In the genomic region with DNA sequence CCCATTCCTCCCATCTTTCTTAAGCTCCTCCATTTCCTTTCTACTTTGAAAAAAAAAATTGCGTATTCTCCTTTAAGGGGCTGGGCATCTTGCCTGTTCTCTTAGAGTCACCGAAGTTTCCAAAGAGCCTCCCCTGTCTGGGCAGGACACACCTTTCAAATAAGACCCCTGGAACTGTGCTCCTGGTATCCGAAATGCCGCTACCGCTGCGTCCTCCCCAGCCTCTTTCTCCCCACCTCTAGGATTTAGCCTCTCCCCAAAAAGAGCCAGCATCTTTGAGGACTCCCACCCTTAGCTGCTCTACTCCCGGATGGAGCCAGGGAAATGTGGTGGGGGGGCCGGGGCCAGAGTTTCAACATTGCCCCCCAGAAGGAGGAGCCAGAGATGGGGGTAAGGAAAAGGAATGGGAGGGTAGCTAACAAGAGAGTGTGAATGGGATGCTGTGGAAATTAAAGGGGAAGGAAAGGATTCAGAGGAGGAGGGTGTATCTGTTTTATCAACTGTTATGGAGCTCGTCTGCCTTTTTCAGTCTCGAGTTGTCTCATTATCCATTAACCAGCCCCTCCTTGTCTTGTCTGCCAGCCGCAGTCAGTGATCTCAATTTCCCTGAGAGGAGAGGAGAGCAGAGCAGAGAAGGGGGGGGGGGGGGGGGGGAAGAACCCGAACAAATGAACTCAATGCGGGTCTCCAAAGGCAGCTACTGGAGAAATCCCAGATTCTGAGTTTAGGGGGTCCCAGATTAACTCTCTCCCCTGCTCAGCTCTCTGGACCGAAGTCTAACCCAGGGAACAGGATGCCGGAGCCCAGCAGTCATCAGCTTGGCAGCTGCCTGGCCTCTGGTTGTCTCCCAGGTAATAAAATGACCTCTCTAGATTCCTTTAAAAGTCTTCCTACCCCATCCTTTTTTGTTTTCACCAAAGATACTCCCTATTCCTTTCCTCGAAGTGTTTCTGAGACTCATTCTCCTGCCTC, we compare ENCODE assay signal across 7 mouse cellular contexts. TPM values are rescaled to one million over a fixed set of nuclear protein-coding genes. Genes with fewer than 3 reads are reported as not detected.
A peak's percentile ranks its signal among the peaks of the same experiment; 100 is the strongest.
DNase-seq lines count a peak whose midpoint lies in the region; ATAC-seq and TF ChIP-seq lines count a peak whose summit lies in the region.

Gene Mtmr11 (plus strand): TSS at position 136 of the 972 bp plus-strand sequence.

- DNase-seq in CH12.LX (ENCODE audit: extremely low read depth) (no peak), NIH3T3 (ENCODE audit: low read depth) (peak; percentile 85)
- DNase-seq in limb, embryonic 14.5 days (ENCODE audit: low spot score), result peak; percentile 71
- peak; percentile 21 for DNase-seq in retina, embryonic 14.5 days (ENCODE audit: low spot score)
- DNase-seq in layer of hippocampus, postnatal 14 days (ENCODE audit: low spot score in 2 of 2), result no peak

- TF ChIP-seq POLR2A in CH12.LX (IDR thresholded peaks at IDR 0.05; ENCODE audit: low read depth, low read length), result no peak
- peak; percentile 69 for TF ChIP-seq POLR2A in embryonic fibroblast, embryonic 13.5 days (IDR thresholded peaks at IDR 0.05; ENCODE audit: low read depth, low read length)
- no peak for TF ChIP-seq POLR2A in limb, embryonic 14.5 days (IDR thresholded peaks at IDR 0.05; ENCODE audit: borderline replicate concordance, extremely low read depth, insufficient read depth, insufficient read length)

- peak within 1 kb of the TSS in 1 of 3 experiments; percentile 17 for H3K4me3 ChIP-seq in CH12.LX (replicated peaks in 1 of 3; ENCODE audit: low read depth in 2 of 3, low read length in 2 of 3, poor library complexity in 1 of 3)
- peak within 1 kb of the TSS; percentile 70 for H3K4me3 ChIP-seq in embryonic fibroblast, embryonic 13.5 days (ENCODE audit: insufficient read depth, low read length)
- H3K4me3 ChIP-seq in hindbrain, embryonic 13.5 days, result peak within 1 kb of the TSS; percentile 39
- H3K4me3 ChIP-seq in limb, embryonic 14.5 days (replicated peaks; ENCODE audit: low read length), result peak within 1 kb of the TSS; percentile 54

- peaks cover 0 to 4% of the 10 kb centered on the region in 2 experiments for H3K36me3 ChIP-seq in CH12.LX (replicated peaks in 1 of 2; ENCODE audit: control insufficient read depth in 1 of 2, insufficient read depth in 1 of 2, low read length in 1 of 2)
- no peaks in the 10 kb centered on the region for H3K36me3 ChIP-seq in hindbrain, embryonic 13.5 days
- peaks cover 6% of the 10 kb centered on the region for H3K36me3 ChIP-seq in limb, embryonic 14.5 days (ENCODE audit: control insufficient read depth, insufficient read depth, low read length)

- H3K27me3 ChIP-seq in CH12.LX (replicated peaks), result no peaks in the 10 kb centered on the region
- peaks cover 5% of the 10 kb centered on the region; the same call in 1 of the 2 replicates for H3K27me3 ChIP-seq in hindbrain, embryonic 13.5 days
- no peaks in the 10 kb centered on the region for H3K27me3 ChIP-seq in limb, embryonic 14.5 days (ENCODE audit: control insufficient read depth, insufficient read depth, low read length)

- in situ Hi-C loops in CH12.LX (cut with MboI; ENCODE audit: low pct_ligation_motif_present, low pct_unique_long_range_greater_than_20kb, low sequenced_read_pairs), result no loop called here

- H3K9ac ChIP-seq in CH12.LX (ENCODE audit: insufficient read depth, low read depth), result peak within 1 kb of the TSS; percentile 34
- H3K9ac ChIP-seq in hindbrain, embryonic 13.5 days, result peak within 1 kb of the TSS; percentile 73
- H3K9ac ChIP-seq in limb, embryonic 14.5 days (ENCODE audit: low read depth, low read length, severe bottlenecking), result peak within 1 kb of the TSS; percentile 67

- ATAC-seq in hindbrain, embryonic 13.5 days (ENCODE audit: low FRiP score), result peak; percentile 30; the same call in 1 of the 2 replicates
- peak; percentile 38 for ATAC-seq in limb, embryonic 14.5 days (ENCODE audit: low FRiP score, low read depth)

- no peaks in the 10 kb centered on the region for H3K9me3 ChIP-seq in CH12.LX (replicated peaks; ENCODE audit: low read length)
- no peaks in the 10 kb centered on the region for H3K9me3 ChIP-seq in hindbrain, embryonic 13.5 days
- H3K9me3 ChIP-seq in limb, embryonic 14.5 days (ENCODE audit: control insufficient read depth, low read length), result no peaks in the 10 kb centered on the region

- TF ChIP-seq RAD21 in CH12.LX (IDR thresholded peaks at IDR 0.05; ENCODE audit: low read depth, low read length), result no peak

- dilution Hi-C loops in CH12.LX (cut with MboI; ENCODE audit: extremely low pct_ligation_motif_present, extremely low pct_unique_long_range_greater_than_20kb, low sequenced_read_pairs), result no loop called here

- H3K79me2 ChIP-seq in CH12.LX (replicated peaks; ENCODE audit: control insufficient read depth, extremely low read depth, insufficient read depth, poor library complexity, severe bottlenecking), result no peaks in the 10 kb centered on the region

- H3K4me2 ChIP-seq in CH12.LX (ENCODE audit: insufficient read depth, low read depth, poor library complexity, severe bottlenecking), result peak within 1 kb of the TSS; percentile 42
- H3K4me2 ChIP-seq in hindbrain, embryonic 13.5 days, result peak within 1 kb of the TSS; percentile 88
- H3K4me2 ChIP-seq in limb, embryonic 14.5 days (replicated peaks; ENCODE audit: low read depth, low read length, severe bottlenecking), result peak within 1 kb of the TSS; percentile 77

- H3K4me1 ChIP-seq in CH12.LX (ENCODE audit: control insufficient read depth in 1 of 2, insufficient read depth in 2 of 2), result peaks cover 9 to 23% of the 10 kb centered on the region in 2 experiments
- peaks cover 12% of the 10 kb centered on the region for H3K4me1 ChIP-seq in embryonic fibroblast, embryonic 13.5 days (ENCODE audit: control insufficient read depth, insufficient read depth, low read length)
- H3K4me1 ChIP-seq in hindbrain, embryonic 13.5 days (replicated peaks), result peaks cover 29% of the 10 kb centered on the region
- H3K4me1 ChIP-seq in limb, embryonic 14.5 days (ENCODE audit: control insufficient read depth, insufficient read depth, low read length), result peaks cover 17% of the 10 kb centered on the region

- no peak for TF ChIP-seq CTCF in CH12.LX (conservative IDR thresholded peaks at IDR 0.05 in 1 of 2, IDR thresholded peaks at IDR 0.05 in 1 of 2; ENCODE audit: low read depth in 2 of 2, low read length in 2 of 2)
- TF ChIP-seq CTCF in embryonic fibroblast, embryonic 13.5 days (IDR thresholded peaks at IDR 0.05; ENCODE audit: borderline replicate concordance, insufficient read depth, low read length), result no peak

- no peak within 1 kb of the TSS for H3K27ac ChIP-seq in CH12.LX (ENCODE audit: insufficient read depth, low read depth)
- H3K27ac ChIP-seq in embryonic fibroblast, embryonic 13.5 days (ENCODE audit: insufficient read depth, low read length), result peak within 1 kb of the TSS; percentile 95
- H3K27ac ChIP-seq in hindbrain, embryonic 13.5 days, result peak within 1 kb of the TSS; percentile 19; the same call in 1 of the 2 replicates
- H3K27ac ChIP-seq in limb, embryonic 14.5 days (replicated peaks; ENCODE audit: low read depth, low read length), result peak within 1 kb of the TSS; percentile 79

- TF ChIP-seq EP300 in CH12.LX (IDR thresholded peaks at IDR 0.05; ENCODE audit: low read length), result no peak

- WGBS in hindbrain, embryonic 13.5 days, result 5% methylated on average over 16 of the region's 16 CpGs
- 5% methylated on average over 16 of the region's 16 CpGs for WGBS in limb, embryonic 14.5 days

TF ChIP-seq in CH12.LX, 34 proteins besides CTCF, POLR2A, EP300 and RAD21:
- TF ChIP-seq CHD1 (IDR thresholded peaks at IDR 0.05; ENCODE audit: low read depth, low read length) (no peak), E2F4 (IDR thresholded peaks at IDR 0.05; ENCODE audit: insufficient replicate concordance, low read depth, low read length) (no peak), ZNF384 (IDR thresholded peaks at IDR 0.05; ENCODE audit: low read depth, low read length) (peak; percentile 59), BHLHE40 (IDR thresholded peaks at IDR 0.05; ENCODE audit: low read depth, low read length) (no peak), ZMIZ1 (IDR thresholded peaks at IDR 0.05; ENCODE audit: low read depth, low read length) (no peak), MXI1 (IDR thresholded peaks at IDR 0.05; ENCODE audit: low read depth, low read length) (no peak), UBTF (IDR thresholded peaks at IDR 0.05; ENCODE audit: low read depth, low read length) (no peak)

RNA-seq across cellular contexts. Expression of gene Mtmr11, which starts in this region (rescaled TPM):
- total RNA-seq in CH12.LX (2012; rRNA removed) (0.81 and 1.0 TPM in 2 replicates), CH12.LX (2014; rRNA removed) (0.45 and 0.83 TPM in 2 replicates)
- polyA plus RNA-seq in CH12.LX (2012; ENCODE audit: insufficient read length, low read depth), result 0.82 and 2.5 TPM in 2 replicates
- 41.8 and 52.6 TPM in 2 replicates for polyA plus RNA-seq in embryonic fibroblast, embryonic 13.5 days (2011; ENCODE audit: insufficient read length, low read depth, missing spikeins)
- 11.5 and 12.8 TPM in 2 replicates for polyA plus RNA-seq in hindbrain, embryonic 13.5 days (2015; fragmentation: Nextera tagmentation; extraction: Ambion mirVana)
- polyA plus RNA-seq in limb, embryonic 14.5 days (2012; rRNA removed), result 42.9 and 44.9 TPM in 2 replicates
- 27.5 and 34.1 TPM in 2 replicates for polyA plus RNA-seq in limb, embryonic 14.5 days (2014; fragmentation: Nextera tagmentation; extraction: Ambion mirVana)
- total RNA-seq in layer of hippocampus, postnatal 14 days (2021), result 1 to 10 TPM; 5.8 to 7.8 TPM

Comparison
In these comparisons a context has a peak if more than half of its experiments do, and no peak if none do; other contexts are left out.
1. DNase-seq: peak in NIH3T3 (single experiment), limb, embryonic 14.5 days (single experiment) and retina, embryonic 14.5 days (single experiment); none in CH12.LX (single experiment) and layer of hippocampus, postnatal 14 days (0 of 2).
2. Peak in every context shown above with its lines, with median percentiles within 50 percentile points of each other: H3K4me2 ChIP-seq and H3K9ac ChIP-seq.